Mouse (Mus musculus) T-helper 2 cell (primary cell): ENCODE results near the gene Aars2.

Experiments
- in situ Hi-C: fragments of 300-600 bp; cut with MboI, MseI; formaldehyde crosslinking; loops from one replicate; pipeline ENCODE4 v1.15.1; 2025; ENCODE audit warnings: high pct_unique_total_duplicates

Aars2 gene

GRCm38 (mm10) chr17:45506700-45507189 lies at the start of gene Aars2:
Gene Aars2 (plus strand): TSS chr17:45506841.
- in situ Hi-C loops, result no loop called here

- in situ Hi-C loops, result no loop called here
Measured at GRCm38 (mm10) chr17:45457487-45457886, 49.2 kb upstream of the Aars2 start.

- in situ Hi-C loops, result no loop called here
Measured at GRCm38 (mm10) chr17:45458516-45458915, 48.1 kb upstream of the Aars2 start.

GRCm38 (mm10) chr17:45459062-45459461 lies 47.6 kb upstream of the Aars2 start:
- in situ Hi-C loops, result no loop called here

GRCm38 (mm10) chr17:45462506-45462905 lies 44.1 kb upstream of the Aars2 start:
- in situ Hi-C loops, result no loop called here

- in situ Hi-C loops, result no loop called here
Measured at GRCm38 (mm10) chr17:45464255-45464654, 42.4 kb upstream of the Aars2 start.

GRCm38 (mm10) chr17:45466701-45467100 lies 39.9 kb upstream of the Aars2 start:
- in situ Hi-C loops, result no loop called here

GRCm38 (mm10) chr17:45468302-45468701 lies 38.3 kb upstream of the Aars2 start:
- in situ Hi-C loops, result no loop called here

GRCm38 (mm10) chr17:45470726-45471125 lies 35.9 kb upstream of the Aars2 start:
- in situ Hi-C loops, result no loop called here

- in situ Hi-C loops, result no loop called here
Measured at GRCm38 (mm10) chr17:45473667-45474066, 33.0 kb upstream of the Aars2 start.

- in situ Hi-C loops, result no loop called here
Measured at GRCm38 (mm10) chr17:45474146-45474545, 32.5 kb upstream of the Aars2 start.

GRCm38 (mm10) chr17:45474669-45475465 lies 31.8 kb upstream of the Aars2 start, which contains the start of gene Spats1:
Gene Spats1 (minus strand): TSS chr17:45475415.
- in situ Hi-C loops, result loop anchor here (5.0 kb wide), 1 partner anchor 77 kb away; no protein-coding TSS in a partner anchor

GRCm38 (mm10) chr17:45478234-45478825 lies 28.3 kb upstream of the Aars2 start:
- in situ Hi-C loops, result loop anchor here (5.0 kb wide), 1 partner anchor 74 kb away; no protein-coding TSS in a partner anchor

- in situ Hi-C loops, result no loop called here
Measured at GRCm38 (mm10) chr17:45480429-45480828, 26.2 kb upstream of the Aars2 start.

- in situ Hi-C loops, result no loop called here
Measured at GRCm38 (mm10) chr17:45485581-45485980, 21.1 kb upstream of the Aars2 start.

- in situ Hi-C loops, result no loop called here
Measured at GRCm38 (mm10) chr17:45487216-45487615, 19.4 kb upstream of the Aars2 start.

GRCm38 (mm10) chr17:45488321-45489254 lies 18.1 kb upstream of the Aars2 start:
- in situ Hi-C loops, result no loop called here

GRCm38 (mm10) chr17:45489736-45490135 lies 16.9 kb upstream of the Aars2 start:
- in situ Hi-C loops, result no loop called here

GRCm38 (mm10) chr17:45490532-45491154 lies 16.0 kb upstream of the Aars2 start:
- in situ Hi-C loops, result no loop called here

GRCm38 (mm10) chr17:45495398-45495797 lies 11.2 kb upstream of the Aars2 start:
- in situ Hi-C loops, result no loop called here

- in situ Hi-C loops, result no loop called here
Measured at GRCm38 (mm10) chr17:45498397-45498796, 8.2 kb upstream of the Aars2 start.
